Mouse (Mus musculus) cortical plate, adult 2 months (tissue): ENCODE measurements around the gene Gas2l1.

Source experiments
- CTCF ChIP-seq: fragments of 200-500 bp; IDR thresholded peaks from 2 replicates; pipeline ENCODE4 v1.5.1; 2011; ENCODE audit warnings: mild to moderate bottlenecking, control low read depth, low read length; ENCODE audit not compliant: insufficient read depth; ENCODE audit errors: extremely low read depth
- POLR2A ChIP-seq: fragments of 200-500 bp; IDR thresholded peaks from 2 replicates; pipeline ENCODE4 v1.6.1; 2011; ENCODE audit warnings: mild to moderate bottlenecking, low read length, control low read depth; ENCODE audit not compliant: insufficient read depth; ENCODE audit errors: extremely low read depth

DNA sequence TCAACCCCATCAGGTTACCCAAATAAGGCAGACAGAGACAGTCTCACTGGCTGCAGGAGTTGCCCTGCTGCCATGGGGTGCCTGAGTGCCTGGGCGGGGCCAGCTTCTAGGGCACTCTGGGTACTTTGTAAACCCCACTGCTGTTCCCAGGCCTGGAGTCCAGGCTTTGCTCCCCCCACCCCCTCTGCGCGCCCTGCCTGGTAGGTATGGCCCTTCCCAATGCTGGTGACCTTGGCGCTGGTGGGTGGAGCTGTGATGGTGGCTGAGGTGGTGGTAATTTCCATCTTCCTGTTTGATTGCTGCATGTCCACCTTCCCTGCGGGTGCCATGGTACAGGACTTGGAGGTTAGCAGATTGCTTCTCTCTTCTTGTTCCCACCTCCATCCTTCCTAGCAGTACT lies 24.5 kb downstream of the Gas2l1 start:
- TF ChIP-seq CTCF (no peak), POLR2A (no peak)
